Mouse (Mus musculus): ENCODE results near the gene Arr3. TPM values are rescaled to one million over a fixed set of nuclear protein-coding genes. Genes with fewer than 3 reads are reported as not detected.

Gene Arr3
- not detected for polyA plus RNA-seq (2017; shearing (Covaris generic))

DNA sequence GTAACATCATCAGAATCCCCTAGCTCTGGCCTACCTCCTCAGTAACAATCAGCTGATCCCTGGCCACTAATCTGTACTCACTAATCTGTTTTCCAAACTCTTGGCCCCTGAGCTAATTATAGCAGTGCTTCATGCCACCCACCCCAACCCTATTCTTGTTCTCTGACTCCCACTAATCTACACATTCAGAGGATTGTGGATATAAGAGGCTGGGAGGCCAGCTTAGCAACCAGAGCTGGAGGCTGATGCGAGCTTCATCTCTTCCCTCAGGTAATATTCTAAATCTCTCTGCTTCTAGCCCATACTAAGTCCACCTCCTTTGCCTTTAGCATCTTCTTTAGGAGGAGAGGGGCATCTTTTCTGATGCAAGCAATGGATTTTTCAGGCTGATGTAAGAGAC lies at the start of gene Arr3:
Arr3 (plus strand) TSS at position 184 of the 400 bp plus-strand sequence.

DNA sequence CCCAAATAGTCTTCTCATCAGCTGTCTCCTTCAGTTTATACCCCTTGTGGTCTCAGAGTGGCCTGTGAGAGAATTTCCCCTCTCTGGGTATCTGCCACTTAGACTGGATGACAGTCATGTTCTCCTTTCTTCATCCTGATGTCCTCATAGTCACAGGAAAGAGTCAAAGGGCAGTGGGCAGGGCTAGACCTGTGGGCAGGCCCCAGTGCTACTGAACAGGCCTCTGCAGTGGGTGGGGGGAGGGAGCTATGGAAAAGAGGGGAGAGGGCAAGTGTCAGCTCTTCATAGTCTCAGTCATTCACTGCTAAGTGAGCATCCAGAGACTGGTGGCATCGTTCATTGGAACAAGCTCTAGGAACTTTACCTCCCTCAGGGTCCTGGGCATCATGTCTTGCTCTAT lies 33.3 kb upstream of the Arr3 start, which contains the start of gene Awat1:
Awat1 (plus strand) TSS at position 301 of the 400 bp plus-strand sequence.

DNA sequence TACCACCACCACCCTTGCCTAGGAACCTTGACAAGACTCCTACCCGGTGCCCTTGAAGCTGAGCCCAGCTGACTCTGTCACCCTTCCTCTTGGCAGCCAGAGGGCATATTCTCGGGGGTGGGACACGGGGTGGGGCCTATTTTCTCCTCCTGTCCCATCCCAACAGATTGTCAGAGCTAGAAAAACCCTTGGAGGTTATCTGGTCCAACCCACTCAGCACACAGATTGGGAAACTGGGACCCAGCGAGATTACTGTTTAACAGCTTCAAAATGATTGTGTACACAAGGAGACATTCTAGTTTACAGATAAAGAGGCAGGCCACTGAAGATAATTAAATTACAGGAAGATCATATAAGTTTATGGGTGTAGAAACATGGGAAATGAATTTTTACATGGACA lies 10.5 kb upstream of the Arr3 start, which contains the start of gene P2ry4:
P2ry4 (minus strand) TSS at position 79 of the 400 bp plus-strand sequence.

DNA sequence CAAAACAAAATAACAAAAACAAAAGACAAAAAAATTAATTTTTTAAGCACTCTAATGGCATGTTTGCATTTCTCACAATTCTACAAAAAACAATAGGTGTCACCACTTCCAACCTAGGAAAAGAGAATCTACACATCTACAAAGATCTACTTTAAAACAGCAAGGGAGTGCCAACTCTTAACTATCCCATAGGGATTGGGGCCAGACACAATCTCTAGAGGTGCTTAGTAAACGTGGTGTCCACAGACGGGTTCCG lies 20.2 kb downstream of the Arr3 start, which contains the start of gene Kif4:
Kif4 (plus strand) TSS at position 192 of the 256 bp plus-strand sequence.

DNA sequence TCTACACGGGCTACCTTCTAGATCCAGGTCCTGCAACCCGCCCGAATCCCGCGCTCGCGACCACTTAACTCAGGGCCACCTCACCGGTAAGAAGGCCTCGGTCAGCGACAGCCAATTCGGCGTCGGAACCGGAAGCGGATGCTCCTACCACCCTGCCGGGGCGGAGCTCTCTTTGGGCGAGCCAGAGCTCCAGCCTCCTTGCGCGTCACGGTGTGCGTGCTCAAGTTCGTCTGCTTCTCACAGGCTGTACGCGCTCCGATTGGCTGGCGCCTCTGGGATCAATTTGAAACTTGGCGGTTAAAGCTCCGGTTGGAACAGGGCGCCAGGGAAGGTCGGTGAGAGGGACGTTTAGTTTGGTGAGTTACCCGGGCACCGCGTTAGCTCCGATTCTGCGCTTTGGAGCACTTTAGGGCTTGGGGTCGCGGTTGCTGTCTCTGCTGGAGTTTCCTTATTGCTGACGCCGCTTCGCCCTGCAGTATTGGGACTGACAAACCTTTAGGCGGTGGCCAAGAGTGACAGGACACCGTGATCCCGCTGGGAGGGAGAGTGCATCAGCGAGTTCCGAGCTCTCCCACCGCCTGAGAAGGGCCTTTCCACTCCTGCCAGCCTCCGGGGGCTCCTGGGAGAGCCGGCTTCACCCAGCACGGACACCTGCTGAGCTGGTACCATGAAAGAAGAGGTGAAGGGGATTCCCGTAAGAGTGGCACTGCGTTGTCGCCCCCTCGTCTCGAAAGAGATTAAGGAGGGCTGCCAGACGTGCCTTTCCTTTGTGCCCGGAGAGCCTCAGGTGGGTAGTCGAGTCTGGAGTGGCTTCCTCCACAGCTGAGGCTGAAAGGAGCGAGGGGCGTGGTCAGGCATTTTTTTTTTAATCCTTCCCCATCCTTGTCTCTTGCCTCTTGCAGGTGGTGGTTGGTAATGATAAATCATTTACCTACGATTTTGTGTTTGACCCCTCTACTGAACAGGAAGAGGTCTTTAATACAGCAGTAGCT lies 20.8 kb downstream of the Arr3 start, which contains the start of gene Pdzd11:
Pdzd11 (minus strand) TSS at position 767 of the 992 bp plus-strand sequence.

Other genes with a start within 250 kb of the Arr3 start
- gene Otud6a, start 176.5 kb upstream of the Arr3 start, polyA plus RNA-seq (2017; shearing (Covaris generic)) = not detected
- gene Awat2, start 162.8 kb upstream of the Arr3 start, polyA plus RNA-seq (2017; shearing (Covaris generic)) = 0.37 TPM
- gene Igbp1, start 111.2 kb upstream of the Arr3 start, polyA plus RNA-seq (2017; shearing (Covaris generic)) = 29.1 TPM
- gene Dgat2l6, start 80.7 kb upstream of the Arr3 start, polyA plus RNA-seq (2017; shearing (Covaris generic)) = not detected
- gene Awat1, start 33.2 kb upstream of the Arr3 start, polyA plus RNA-seq (2017; shearing (Covaris generic)) = not detected
- gene P2ry4, start 10.6 kb upstream of the Arr3 start, polyA plus RNA-seq (2017; shearing (Covaris generic)) = not detected
- 0.17 TPM for gene Kif4, start 20.2 kb downstream of the Arr3 start, polyA plus RNA-seq (2017; shearing (Covaris generic))
- gene Pdzd11, start 21.1 kb downstream of the Arr3 start, polyA plus RNA-seq (2017; shearing (Covaris generic)) = 22.1 TPM
- not detected for gene Gdpd2, start 124.4 kb downstream of the Arr3 start, polyA plus RNA-seq (2017; shearing (Covaris generic))
- gene Dlg3, start 162.2 kb downstream of the Arr3 start, polyA plus RNA-seq (2017; shearing (Covaris generic)) = 6.5 TPM